Mouse (Mus musculus): ENCODE measurements around the gene Prrt3.

Prrt3 gene

GRCm38 (mm10) chr6:113489410-113489809, 12.3 kb downstream of the Prrt3 start:
- DNase-seq (ENCODE audit: extremely low spot score), result no peak

GRCm38 (mm10) chr6:113487125-113487576, 14.6 kb downstream of the Prrt3 start:
- DNase-seq (ENCODE audit: extremely low spot score), result peak; percentile 23

- peak; percentile 35 for DNase-seq (ENCODE audit: extremely low spot score)
These were observed 18.0 kb downstream of the Prrt3 start for GRCm38 (mm10) chr6:113483729-113484128.

DNA sequence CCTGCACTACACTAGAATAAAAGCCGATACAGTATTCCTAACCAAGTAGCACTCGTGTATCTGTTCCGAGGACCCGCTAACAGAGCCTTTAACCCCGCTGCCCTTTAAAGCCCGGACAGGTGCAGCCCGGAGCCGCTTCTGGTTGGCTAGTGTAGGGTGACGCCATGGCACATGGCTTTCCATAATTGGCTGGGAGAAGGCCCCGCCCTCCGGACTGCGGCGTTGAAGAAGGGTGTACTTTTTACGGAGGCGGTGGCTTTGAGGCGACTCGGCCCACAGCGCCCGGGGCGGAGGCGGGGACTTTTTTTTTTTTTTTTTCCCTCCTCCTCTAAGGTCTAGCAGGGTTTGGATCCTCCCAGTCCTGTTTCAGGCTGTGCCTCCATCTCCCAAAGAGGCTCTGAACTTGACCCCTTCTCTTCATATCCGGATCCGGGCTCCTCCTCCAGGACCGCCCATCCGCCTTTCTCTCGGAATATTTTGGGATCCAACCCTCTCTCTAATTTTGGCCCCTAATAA, 18.6 kb downstream of the Prrt3 start, which contains the start of gene Creld1:
Gene Creld1 (plus strand): TSS at position 198 of the 516 bp plus-strand sequence.
- peak; percentile 90 for DNase-seq (ENCODE audit: extremely low spot score)

- DNase-seq (ENCODE audit: extremely low spot score), result peak; percentile 25
These were observed 19.1 kb downstream of the Prrt3 start for GRCm38 (mm10) chr6:113482477-113483099.

DNA sequence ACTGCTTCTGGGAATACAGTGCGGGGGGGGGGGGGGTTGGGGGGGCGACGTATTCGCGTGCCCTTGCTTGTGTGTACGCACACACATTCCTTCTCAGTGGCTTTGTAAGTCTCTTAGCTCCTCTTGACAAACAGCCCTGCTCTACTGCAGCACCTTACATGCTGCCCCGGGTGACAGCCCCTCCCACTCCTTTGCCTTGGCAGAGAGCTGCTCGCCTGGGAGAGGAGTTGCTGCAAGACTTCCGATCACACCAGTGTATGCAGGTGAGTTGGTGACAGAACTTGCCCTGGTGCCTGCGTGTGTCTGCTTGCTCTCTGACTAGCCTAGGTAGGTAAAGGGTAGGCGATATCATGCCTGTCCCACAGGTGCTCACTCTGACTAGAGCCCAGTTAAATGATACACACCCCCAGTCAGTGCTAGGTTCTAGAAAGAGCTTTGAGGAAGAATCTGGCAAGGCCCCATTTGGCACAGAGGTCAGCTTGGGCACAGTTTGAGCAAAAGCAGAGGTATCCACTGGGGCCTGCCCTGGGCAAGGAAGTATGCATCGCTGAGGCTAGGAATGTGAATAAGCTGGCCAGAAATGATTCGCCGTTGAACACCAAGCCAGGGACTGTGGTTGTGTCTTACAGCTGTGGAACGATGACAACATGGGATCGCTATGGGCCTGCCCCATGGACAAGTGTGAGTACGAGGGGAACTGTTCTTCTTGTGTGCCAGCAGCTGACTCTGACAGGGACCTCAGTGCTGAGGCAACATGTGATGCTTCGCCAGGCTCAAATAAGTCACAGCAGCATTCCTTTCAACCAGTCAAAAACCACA, 21.0 kb downstream of the Prrt3 start:
- DNase-seq (ENCODE audit: extremely low spot score), result no peak

GRCm38 (mm10) chr6:113478906-113479305, 22.8 kb downstream of the Prrt3 start:
- no peak for DNase-seq (ENCODE audit: extremely low spot score)

DNA sequence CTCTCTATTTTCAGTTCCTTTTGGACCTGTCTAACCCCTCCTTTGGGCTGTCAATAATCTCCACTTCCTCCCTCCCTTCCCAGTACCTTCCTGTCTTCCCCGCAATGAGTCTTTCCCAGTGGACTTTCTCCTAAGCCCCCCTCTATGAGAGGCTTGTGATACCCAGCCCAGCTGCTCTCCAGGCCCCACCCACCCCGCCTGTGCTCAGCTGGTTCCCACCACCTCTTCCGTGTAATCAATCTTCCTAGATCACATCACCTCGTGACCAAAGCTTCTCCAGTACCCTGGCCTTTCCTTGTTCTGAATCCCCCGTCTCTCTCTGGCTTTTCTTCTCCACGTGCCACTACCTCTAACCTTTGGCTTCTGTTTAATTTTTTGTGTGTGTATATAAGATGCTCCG, 24.4 kb downstream of the Prrt3 start:
- DNase-seq (ENCODE audit: extremely low spot score), result no peak

DNA sequence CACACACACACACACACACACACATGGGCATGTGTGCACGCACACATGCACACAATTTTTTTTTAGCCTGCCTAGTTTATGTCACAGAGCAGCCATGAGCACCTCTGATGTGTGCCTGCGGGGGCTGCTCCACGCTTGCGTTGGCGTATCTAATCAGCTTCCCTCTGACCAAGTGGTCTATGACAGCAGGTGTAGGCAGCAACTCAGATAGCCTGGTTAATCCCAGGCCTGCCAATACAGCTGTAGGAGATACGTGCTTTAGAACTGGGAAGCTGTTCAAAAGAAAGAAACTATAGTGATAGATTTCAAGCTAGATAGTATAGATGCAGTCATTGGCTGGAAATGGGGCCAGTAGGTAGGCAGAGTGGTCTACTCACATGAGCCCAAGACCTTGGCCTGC, 28.0 kb downstream of the Prrt3 start:
- no peak for DNase-seq (ENCODE audit: extremely low spot score)

DNA sequence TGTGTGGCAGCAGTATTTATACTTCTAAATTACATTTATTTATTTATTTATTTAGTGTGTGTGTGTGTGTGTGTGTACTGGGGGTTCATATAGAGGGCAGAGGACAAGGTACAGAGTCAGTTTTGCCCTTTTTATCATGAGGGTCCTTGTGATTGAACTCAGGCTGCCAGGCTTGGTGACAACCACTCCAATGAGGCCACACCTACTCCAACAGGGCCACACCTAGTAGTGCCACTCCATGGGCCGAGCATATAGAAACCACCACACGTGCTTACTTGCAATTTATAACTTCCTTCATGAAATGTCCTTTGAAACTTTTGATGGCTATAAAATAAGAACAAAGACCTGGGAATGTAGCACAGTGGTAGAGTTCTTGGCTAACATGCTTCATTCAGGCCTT, 28.5 kb downstream of the Prrt3 start:
- DNase-seq (ENCODE audit: extremely low spot score), result no peak

DNA sequence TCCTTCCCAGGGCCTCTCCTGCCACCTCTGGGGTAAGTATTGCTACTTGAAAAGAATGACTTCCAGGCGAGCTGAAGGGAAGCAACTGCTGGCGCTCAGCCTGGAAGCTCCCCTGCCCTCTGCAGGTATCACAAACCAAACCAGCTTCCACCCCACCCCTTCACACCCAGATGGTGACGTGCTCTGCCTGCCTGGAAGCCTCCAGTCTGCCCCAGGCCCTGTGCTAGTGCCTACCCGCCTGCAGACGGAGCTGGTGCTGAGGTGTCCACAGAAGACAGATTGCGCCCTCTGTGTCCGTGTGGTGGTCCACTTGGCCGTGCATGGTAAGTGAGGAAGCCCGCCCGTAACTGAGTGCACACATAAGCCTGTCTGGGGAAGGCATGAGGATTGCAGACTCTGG, 29.7 kb downstream of the Prrt3 start:
- no peak for DNase-seq (ENCODE audit: extremely low spot score)

DNA sequence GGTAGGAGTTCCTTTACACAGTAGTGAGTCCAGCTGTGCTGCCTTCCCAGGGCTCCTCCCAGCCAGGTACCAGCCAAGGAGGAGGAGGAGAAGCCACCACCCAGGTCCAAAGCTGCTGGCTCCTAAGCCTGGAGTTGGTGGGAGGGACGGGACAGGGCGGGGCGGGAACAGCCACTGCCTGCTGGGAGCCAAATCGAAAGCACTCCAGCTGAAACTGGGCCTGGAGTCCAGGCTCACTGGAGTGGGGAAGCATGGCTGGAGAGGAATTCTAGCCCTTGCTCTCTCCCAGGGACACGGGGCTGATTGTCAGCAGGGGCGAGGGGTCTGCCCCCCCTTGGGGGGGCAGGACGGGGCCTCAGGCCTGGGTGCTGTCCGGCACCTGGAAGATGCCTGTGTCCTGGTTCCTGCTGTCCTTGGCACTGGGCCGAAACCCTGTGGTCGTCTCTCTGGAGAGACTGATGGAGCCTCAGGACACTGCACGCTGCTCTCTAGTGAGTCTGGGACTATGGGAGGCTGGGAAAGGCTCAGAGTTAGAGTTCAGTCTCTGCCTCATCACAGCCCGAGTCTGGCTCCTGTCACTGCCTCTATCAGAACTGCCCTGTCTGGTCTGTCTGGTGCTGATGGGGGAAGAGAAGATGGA, 30.3 kb downstream of the Prrt3 start, which contains the start of gene Il17rc:
Gene Il17rc (plus strand): TSS at position 131 of the 640 bp plus-strand sequence.
- DNase-seq (ENCODE audit: extremely low spot score), result no peak

- DNase-seq (ENCODE audit: extremely low spot score), result peak; percentile 77
These were observed 32.3 kb downstream of the Prrt3 start for GRCm38 (mm10) chr6:113469432-113469831.

DNA sequence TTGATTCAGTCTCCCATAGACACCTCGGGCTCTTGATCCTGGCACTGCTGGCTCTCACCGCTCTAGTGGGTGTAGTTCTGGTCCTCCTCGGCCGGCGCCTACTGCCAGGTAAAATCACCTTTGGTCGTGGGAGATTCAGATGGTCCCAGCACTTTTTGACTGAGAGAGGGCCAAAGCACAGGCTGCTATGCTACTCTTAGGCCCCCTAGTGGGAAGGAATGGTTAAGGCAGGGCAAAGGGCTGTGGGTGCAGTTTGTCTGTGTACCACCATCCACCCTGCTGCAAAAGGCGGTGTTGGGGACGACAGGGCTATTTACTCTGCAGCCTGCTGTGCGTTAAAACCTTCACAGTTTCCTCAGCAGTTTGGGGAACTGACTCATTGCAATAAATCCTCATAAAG, 32.7 kb downstream of the Prrt3 start:
- DNase-seq (ENCODE audit: extremely low spot score), result peak; percentile 74

DNA sequence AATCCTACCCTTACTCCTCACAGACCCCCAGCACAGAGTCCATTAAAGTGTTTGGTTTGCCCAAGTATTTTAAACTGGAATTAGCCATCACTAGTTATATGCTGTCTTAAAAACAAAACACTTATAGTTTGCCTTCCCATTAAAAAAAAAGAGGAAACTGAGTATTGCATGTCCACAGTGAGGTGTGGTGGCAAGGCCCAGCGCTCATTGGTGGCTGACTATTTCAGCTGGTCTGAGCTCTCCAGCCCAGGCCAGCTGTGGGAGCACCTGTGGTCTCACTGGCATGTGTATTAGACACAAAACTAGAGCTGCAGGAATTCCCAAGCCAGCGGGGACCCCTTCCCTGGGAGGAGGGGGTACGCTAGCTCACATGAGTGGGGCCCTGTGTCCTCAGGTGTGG, 33.2 kb downstream of the Prrt3 start:
- DNase-seq (ENCODE audit: extremely low spot score), result no peak

GRCm38 (mm10) chr6:113465602-113466001, 36.1 kb downstream of the Prrt3 start:
- no peak for DNase-seq (ENCODE audit: extremely low spot score)

- DNase-seq (ENCODE audit: extremely low spot score), result no peak
These were observed 37.7 kb downstream of the Prrt3 start for GRCm38 (mm10) chr6:113464040-113464439.

- DNase-seq (ENCODE audit: extremely low spot score), result peak; percentile 19
These were observed 43.1 kb downstream of the Prrt3 start for GRCm38 (mm10) chr6:113458635-113459034.

DNA sequence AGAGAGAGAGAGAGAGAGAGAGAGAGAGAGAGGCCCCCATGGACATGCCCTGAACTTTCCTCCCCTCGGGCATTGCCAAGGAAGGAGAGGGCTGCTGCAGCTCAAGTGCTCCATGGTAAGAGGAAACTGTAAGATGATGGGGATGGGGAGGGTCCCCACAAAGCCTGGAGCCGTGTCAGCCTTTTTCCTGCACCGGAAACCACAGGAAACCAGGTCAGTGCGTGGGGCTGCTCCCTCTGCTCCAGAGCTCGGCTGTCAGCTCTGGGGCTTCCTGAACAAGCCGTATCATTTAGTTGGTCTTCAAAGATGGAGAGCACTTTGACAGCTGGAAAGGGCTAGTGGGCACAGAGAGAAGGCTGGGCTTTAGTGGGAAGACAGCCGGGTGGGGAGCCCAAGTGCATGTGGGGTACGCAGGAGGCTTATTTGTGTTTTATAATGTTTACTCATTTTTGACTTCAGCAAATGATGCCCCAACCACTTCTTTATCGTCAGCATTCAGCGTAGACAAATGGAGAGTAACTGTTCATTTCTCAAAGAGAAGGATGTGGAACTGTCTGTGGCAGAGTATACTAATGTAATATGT, 43.7 kb downstream of the Prrt3 start, which contains the start of gene Il17re:
Gene Il17re (plus strand): TSS at position 533 of the 583 bp plus-strand sequence.
- DNase-seq (ENCODE audit: extremely low spot score), result no peak

DNA sequence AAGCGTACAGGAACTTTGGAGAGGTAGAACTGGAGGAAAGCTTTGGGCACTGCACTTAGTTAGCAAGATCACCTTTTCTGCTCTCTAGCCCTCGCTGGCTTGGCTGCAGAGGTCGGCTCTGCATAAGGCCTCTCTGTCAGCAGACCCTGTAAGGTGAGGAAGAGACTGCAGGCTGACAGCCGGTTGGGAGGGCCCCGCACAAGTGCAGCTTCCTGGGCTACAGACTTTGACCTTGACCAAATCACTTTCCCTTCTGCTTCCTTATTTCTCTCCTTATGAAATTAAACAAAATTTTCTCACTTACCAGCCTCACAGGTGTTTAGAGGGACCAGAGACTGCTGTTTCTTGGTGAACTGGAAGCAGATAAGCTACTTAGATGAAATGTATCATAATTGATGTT, 46.7 kb downstream of the Prrt3 start:
- no peak for DNase-seq (ENCODE audit: extremely low spot score)

DNA sequence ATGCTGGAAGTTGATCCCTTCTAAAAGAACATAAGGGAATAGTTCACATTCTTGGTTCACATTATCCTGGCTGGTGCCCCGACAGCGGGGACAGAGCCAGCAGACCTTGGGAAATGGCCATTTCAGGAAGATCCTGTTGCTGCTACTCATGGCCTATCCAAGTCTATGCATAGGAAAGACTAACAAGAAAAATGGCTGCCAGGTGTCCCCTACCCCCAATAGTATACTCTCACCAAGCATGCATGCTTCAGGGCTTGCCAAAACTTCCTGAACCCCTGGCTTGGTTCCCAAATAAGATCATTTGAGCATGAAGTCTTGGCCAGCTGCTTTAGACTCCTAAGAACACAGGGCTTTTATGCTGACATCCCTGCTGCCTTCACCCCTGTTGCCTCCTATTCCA, 49.9 kb downstream of the Prrt3 start:
- DNase-seq (ENCODE audit: extremely low spot score), result no peak

GRCm38 (mm10) chr6:113447639-113448038, 54.1 kb downstream of the Prrt3 start:
- DNase-seq (ENCODE audit: extremely low spot score), result no peak
